Mouse (Mus musculus): ENCODE measurements around the gene Peg3.

DNA sequence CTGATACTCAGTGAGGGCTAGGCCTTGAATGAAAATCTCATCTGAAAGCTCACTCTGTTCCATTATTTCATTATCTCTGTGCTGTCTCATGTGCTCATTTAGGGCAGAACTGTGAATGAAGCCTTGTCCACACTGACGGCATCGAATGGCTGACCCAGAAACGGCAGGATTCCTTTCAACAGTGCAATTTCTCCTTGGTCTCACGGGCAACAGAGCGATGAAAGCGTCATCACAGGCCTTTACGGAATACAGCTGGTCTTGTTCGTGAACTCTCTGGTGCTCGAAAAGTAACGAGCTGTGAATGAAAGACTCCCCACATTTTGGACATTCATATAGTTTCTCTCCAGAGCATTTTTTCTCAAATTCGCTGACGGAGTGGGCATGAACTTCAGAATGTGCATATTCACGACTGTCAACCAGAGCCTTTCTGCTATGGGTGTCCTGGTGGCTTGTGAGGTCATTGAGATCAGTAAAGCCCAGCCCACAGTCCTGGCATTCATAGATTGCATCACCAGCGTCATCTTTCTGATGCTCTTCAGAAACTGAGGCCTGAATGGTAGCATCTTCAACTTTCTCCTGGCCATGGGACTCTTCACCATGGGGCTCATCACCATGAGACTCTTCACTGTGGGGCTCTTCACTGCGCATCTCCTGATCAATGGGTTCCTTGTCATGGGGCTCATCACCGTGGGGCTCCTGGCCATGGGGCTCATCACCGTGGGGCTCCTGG lies 21.6 kb downstream of the Peg3 start:
- TF ChIP-seq POLR2AphosphoS5 (IDR thresholded peaks at IDR 0.05; ENCODE audit: insufficient replicate concordance, low read depth, low read length) (no peak), GATA2 (IDR thresholded peaks at IDR 0.05; ENCODE audit: borderline replicate concordance, low read depth, low read length) (no peak), CTCF (IDR thresholded peaks at IDR 0.05; ENCODE audit: low read depth, low read length) (no peak)

Measured in G1E (cell line).